8 mouse cellular contexts compared by ENCODE assay signal in genomic region chr2:166629941-166630674, GRCm38 (mm10).
A peak's percentile ranks its signal among the peaks of the same experiment; 100 is the strongest.
DNase-seq lines count a peak whose midpoint lies in the region; ATAC-seq lines count a peak whose summit lies in the region.

No protein-coding gene starts in this region.

- H3K9me3 ChIP-seq in heart, embryonic 11.5 days (replicated peaks; ENCODE audit: control insufficient read depth, low read length): no peaks in the 10 kb centered on the region
- no peaks in the 10 kb centered on the region for H3K9me3 ChIP-seq in heart, embryonic 15.5 days (replicated peaks)
- no peaks in the 10 kb centered on the region for H3K9me3 ChIP-seq in midbrain, embryonic 15.5 days

- no peaks in the 10 kb centered on the region for H3K27me3 ChIP-seq in heart, embryonic 11.5 days (ENCODE audit: control insufficient read depth, insufficient read depth, low read length)
- no peaks in the 10 kb centered on the region for H3K27me3 ChIP-seq in heart, embryonic 15.5 days
- H3K27me3 ChIP-seq in midbrain, embryonic 15.5 days (replicated peaks): no peaks in the 10 kb centered on the region

- DNase-seq in heart, adult 9 months (ENCODE audit: low spot score in 2 of 2): peak; percentile 25 to 67
- DNase-seq in CD4-positive, CD25-positive, alpha-beta regulatory T cell, adult 2 months (ENCODE audit: low read depth, low spot score): peak; percentile 78
- DNase-seq in Muller cell, postnatal 12 days (ENCODE audit: inconsistent ontology term): no peak
- DNase-seq in cerebellum, adult 11 months: no peak

- no peaks in the 10 kb centered on the region for H3K36me3 ChIP-seq in heart, embryonic 11.5 days (ENCODE audit: control insufficient read depth, insufficient read depth, low read length)
- no peaks in the 10 kb centered on the region for H3K36me3 ChIP-seq in heart, embryonic 15.5 days
- peaks cover 31% of the 10 kb centered on the region for H3K36me3 ChIP-seq in macrophage (ENCODE audit: inconsistent target)
- no peaks in the 10 kb centered on the region for H3K36me3 ChIP-seq in midbrain, embryonic 15.5 days (replicated peaks)

- no peak for ATAC-seq in heart, embryonic 11.5 days (replicated peaks; ENCODE audit: insufficient number of reproducible peaks, low FRiP score, low TSS enrichment)
- no peak for ATAC-seq in heart, embryonic 15.5 days (replicated peaks; ENCODE audit: insufficient number of reproducible peaks, insufficient read depth, low FRiP score, low read depth)
- no peak for ATAC-seq in midbrain, embryonic 15.5 days (replicated peaks)

- no peak overlapping the region for H3K9ac ChIP-seq in heart, embryonic 11.5 days (ENCODE audit: low read depth, low read length)
- no peak overlapping the region for H3K9ac ChIP-seq in heart, embryonic 15.5 days
- no peak overlapping the region for H3K9ac ChIP-seq in midbrain, embryonic 15.5 days

- no peaks in the 10 kb centered on the region for H3K4me1 ChIP-seq in heart, embryonic 11.5 days (ENCODE audit: control insufficient read depth, insufficient read depth, low read length)
- H3K4me1 ChIP-seq in heart, embryonic 15.5 days (replicated peaks): 0 out of 2 replicates have a peak, but pooled peaks cover 8% of the 10 kb centered on the region
- 0 out of 2 replicates have a peak, but pooled peaks cover 5% of the 10 kb centered on the region for H3K4me1 ChIP-seq in midbrain, embryonic 15.5 days

- H3K4me2 ChIP-seq in heart, embryonic 11.5 days: no peak overlapping the region
- no peak overlapping the region for H3K4me2 ChIP-seq in heart, embryonic 15.5 days
- H3K4me2 ChIP-seq in midbrain, embryonic 15.5 days: no peak overlapping the region

- 80% methylated on average over 17 of the region's 17 CpGs for WGBS in heart, embryonic 11.5 days (ENCODE audit: insufficient replicate concordance)
- WGBS in heart, embryonic 15.5 days: 80% methylated on average over 17 of the region's 17 CpGs
- WGBS in macrophage (ENCODE audit: missing documents): 53% methylated on average over 17 of the region's 17 CpGs
- 88% methylated on average over 17 of the region's 17 CpGs for WGBS in midbrain, embryonic 15.5 days

- H3K79me2 ChIP-seq in macrophage (ENCODE audit: inconsistent target): peaks cover 84% of the 10 kb centered on the region; the same call in 1 of the 2 replicates

- no peak overlapping the region for H3K4me3 ChIP-seq in heart, embryonic 11.5 days (ENCODE audit: low read depth, low read length)
- H3K4me3 ChIP-seq in heart, embryonic 15.5 days: no peak overlapping the region
- H3K4me3 ChIP-seq in macrophage (ENCODE audit: inconsistent target): no peak overlapping the region
- no peak overlapping the region for H3K4me3 ChIP-seq in midbrain, embryonic 15.5 days

- H3K27ac ChIP-seq in heart, embryonic 11.5 days (ENCODE audit: low read depth, low read length): no peak overlapping the region
- H3K27ac ChIP-seq in heart, embryonic 15.5 days: peak overlapping the region; percentile 18; the same call in 1 of the 2 replicates
- H3K27ac ChIP-seq in macrophage: peak overlapping the region; percentile 30; the same call in 1 of the 2 replicates
- no peak overlapping the region for H3K27ac ChIP-seq in midbrain, embryonic 15.5 days

Comparison
In these comparisons a context has a peak if more than half of its experiments do, and no peak if none do; other contexts are left out.
1. H3K27ac ChIP-seq: peak in heart, embryonic 15.5 days (single experiment) and macrophage (single experiment); none in heart, embryonic 11.5 days (single experiment) and midbrain, embryonic 15.5 days (single experiment).
2. DNase-seq: peak in heart, adult 9 months (2 of 2) and CD4-positive, CD25-positive, alpha-beta regulatory T cell, adult 2 months (single experiment); none in Muller cell, postnatal 12 days (single experiment) and cerebellum, adult 11 months (single experiment).